Mouse (Mus musculus) ovary, adult 2 months (tissue): ENCODE measurements around the gene Cnp. TPM values are rescaled to one million over a fixed set of nuclear protein-coding genes. Genes with fewer than 3 reads are reported as not detected.

Experiments
- polyA plus RNA-seq: library from polyadenylated mRNA; depleted of rRNA; stranded (reverse); fragments of >200 nt; gene quantifications from 2 replicates; pipeline ENCODE4 v1.2.3, GENCODE M21; 2012; rRNA removed

Gene Cnp
- 39.0 and 41.4 TPM in 2 replicates for polyA plus RNA-seq

GRCm38 (mm10) chr11:100574708-100575483 is at the start of gene Cnp:
Gene Cnp, plus strand, starts transcription at chr11:100574904.

GRCm38 (mm10) chr11:100527458-100528374 is 47.0 kb upstream of the Cnp start, which contains the start of gene Acly:
Gene Acly, minus strand, starts transcription at chr11:100528000.

GRCm38 (mm10) chr11:100544832-100545745 is 29.6 kb upstream of the Cnp start, which contains the start of gene Ttc25:
Gene Ttc25, plus strand, starts transcription at chr11:100545607.

GRCm38 (mm10) chr11:100618761-100619484 is 44.2 kb downstream of the Cnp start, which contains the start of gene Nkiras2:
Gene Nkiras2, plus strand, starts transcription at chr11:100619244.

GRCm38 (mm10) chr11:100619982-100620381 is 45.3 kb downstream of the Cnp start, which contains the start of gene Dnajc7:
Gene Dnajc7, minus strand, starts transcription at chr11:100620168.

Other genes starting within 250 kb of the Cnp start
- gene Gast, start 240.5 kb upstream of the Cnp start, polyA plus RNA-seq: not detected in 2 replicates
- 8.1 and 8.9 TPM in 2 replicates for gene Hap1, start 218.8 kb upstream of the Cnp start, polyA plus RNA-seq
- 228 and 323 TPM in 2 replicates for gene Jup, start 177.1 kb upstream of the Cnp start, polyA plus RNA-seq
- gene P3h4, start 160.1 kb upstream of the Cnp start, polyA plus RNA-seq: 234 and 294 TPM in 2 replicates
- gene Fkbp10, start 159.2 kb upstream of the Cnp start, polyA plus RNA-seq: 206 and 218 TPM in 2 replicates
- 67.6 and 90.0 TPM in 2 replicates for gene Nt5c3b, start 133.1 kb upstream of the Cnp start, polyA plus RNA-seq
- gene Klhl10, start 133.0 kb upstream of the Cnp start, polyA plus RNA-seq: 0.35 and 0.58 TPM in 2 replicates
- gene Klhl11, start 102.2 kb upstream of the Cnp start, polyA plus RNA-seq: 14.7 and 15.4 TPM in 2 replicates
- 175 and 200 TPM in 2 replicates for gene Acly, start 46.9 kb upstream of the Cnp start, polyA plus RNA-seq
- 1.5 and 1.9 TPM in 2 replicates for gene Ttc25, start 29.3 kb upstream of the Cnp start, polyA plus RNA-seq
- 78.9 and 85.1 TPM in 2 replicates for gene Nkiras2, start 44.3 kb downstream of the Cnp start, polyA plus RNA-seq
- 17.3 and 32.6 TPM in 2 replicates for gene Dnajc7, start 45.3 kb downstream of the Cnp start, polyA plus RNA-seq
- gene Zfp385c, start 117.6 kb downstream of the Cnp start, polyA plus RNA-seq: 1.3 and 1.5 TPM in 2 replicates
- 9.3 and 10.9 TPM in 2 replicates for gene Dhx58, start 129.4 kb downstream of the Cnp start, polyA plus RNA-seq
- gene Kat2a, start 137.6 kb downstream of the Cnp start, polyA plus RNA-seq: 71.0 and 77.2 TPM in 2 replicates
- 0.25 TPM in 1 of 2 replicates, not detected in the other for gene Hspb9, start 138.9 kb downstream of the Cnp start, polyA plus RNA-seq
- gene Rab5c, start 163.3 kb downstream of the Cnp start, polyA plus RNA-seq: 254 and 258 TPM in 2 replicates
- gene Kcnh4, start 185.0 kb downstream of the Cnp start, polyA plus RNA-seq: 0.28 and 0.75 TPM in 2 replicates
- gene Hcrt, start 188.0 kb downstream of the Cnp start, polyA plus RNA-seq: 0.34 TPM in 1 of 2 replicates, not detected in the other
- gene Ghdc, start 196.1 kb downstream of the Cnp start, polyA plus RNA-seq: 15.8 and 19.6 TPM in 2 replicates